Mouse (Mus musculus) limb, embryonic 15.5 days (tissue): ENCODE results near the gene Slc44a4. TPM values are rescaled to one million over a fixed set of nuclear protein-coding genes. Genes with fewer than 3 reads are reported as not detected.
"Not testable (repeated sequence)": the region's sequence is repeated elsewhere in the genome, so short reads cannot be mapped to it uniquely, and the experiment has no call there.

Source experiments
- ATAC-seq: fragments of 200-750 bp; cut with Nextera tagmentation; 2 replicates; pipeline ENCODE4 v1.8.0; 2017; ENCODE audit warnings: low read depth, moderate TSS enrichment; ENCODE audit not compliant: insufficient number of reproducible peaks, low FRiP score, low TSS enrichment
- H3K27ac ChIP-seq: fragments of 300-500 bp; sonication (generic); 2 replicates; pipeline ENCODE4 v1.5.1; 2015; ENCODE audit warnings: moderate library complexity, mild to moderate bottlenecking, inconsistent platforms
- H3K27me3 ChIP-seq: fragments of 300-500 bp; sonication (generic); 2 replicates; pipeline ENCODE4 v1.6.1; 2015; ENCODE audit warnings: inconsistent platforms
- H3K36me3 ChIP-seq: fragments of 300-500 bp; sonication (generic); 2 replicates; pipeline ENCODE4 v1.6.1; 2015; ENCODE audit warnings: inconsistent platforms
- H3K4me1 ChIP-seq: fragments of 300-500 bp; sonication (generic); 2 replicates; pipeline ENCODE4 v1.6.1; 2015; ENCODE audit warnings: inconsistent platforms
- H3K4me2 ChIP-seq: fragments of 300-500 bp; sonication (generic); 2 replicates; pipeline ENCODE4 v1.6.1; 2015; ENCODE audit warnings: mild to moderate bottlenecking, inconsistent platforms
- H3K4me3 ChIP-seq: fragments of 300-500 bp; sonication (generic); 2 replicates; pipeline ENCODE4 v1.5.1; 2015; ENCODE audit warnings: mild to moderate bottlenecking, inconsistent platforms
- H3K9ac ChIP-seq: fragments of 300-500 bp; sonication (generic); 2 replicates; pipeline ENCODE4 v1.6.1; 2015; ENCODE audit warnings: inconsistent platforms
- H3K9me3 ChIP-seq: fragments of 300-500 bp; sonication (generic); 2 replicates; pipeline ENCODE4 v1.6.1; 2016; ENCODE audit warnings: inconsistent platforms
- WGBS: fragments of 180-500 bp; shearing (Covaris S2); methylation state at CpG from one replicate; pipeline ENCODE4 v1.1.7; 2015; 5-methylcytosine and 5-hydroxymethylcytosine counted together
- polyA plus RNA-seq: library from polyadenylated mRNA; unstranded; fragments of >200 nt; fragmentation: Nextera tagmentation; extraction: Ambion mirVana; gene quantifications from 2 replicates; pipeline ENCODE4 v1.2.1, GENCODE M21; 2015

Slc44a4 gene
- polyA plus RNA-seq, 1 experiment from 2014 or later: 0.17 TPM

- H3K27ac ChIP-seq, H3K4me1 ChIP-seq, H3K9me3 ChIP-seq, ATAC-seq, H3K36me3 ChIP-seq, H3K9ac ChIP-seq, H3K4me3 ChIP-seq, H3K4me2 ChIP-seq: not testable (repeated sequence)
- WGBS: 37% methylated on average over 24 of the region's 40 CpGs
- peaks cover 19% of the 10 kb centered on the region for H3K27me3 ChIP-seq
Observed at GRCm38 (mm10) chr17:34957966-34958365, 43.7 kb downstream of the Slc44a4 start.

GRCm38 (mm10) chr17:34958734-34959129 is 44.5 kb downstream of the Slc44a4 start:
- WGBS: 0% methylated on average over 21 of the region's 47 CpGs
- not testable (repeated sequence) for ATAC-seq, H3K9me3 ChIP-seq, H3K27ac ChIP-seq, H3K36me3 ChIP-seq, H3K4me1 ChIP-seq, H3K9ac ChIP-seq
- peaks cover 19% of the 10 kb centered on the region for H3K27me3 ChIP-seq
- H3K4me3 ChIP-seq: peak overlapping the region; percentile 53
- H3K4me2 ChIP-seq: peak overlapping the region; percentile 57

GRCm38 (mm10) chr17:34959130-34959778 is 45.0 kb downstream of the Slc44a4 start, which contains the start of gene Hspa1b:
Hspa1b (minus strand) TSS chr17:34959238.
- WGBS: under 1% methylated on average over 32 of the region's 32 CpGs

GRCm38 (mm10) chr17:34959881-34960515 is 45.7 kb downstream of the Slc44a4 start:
- Histone ChIP-seq H3K27ac (peak overlapping the region; percentile 97), H3K9ac (peak overlapping the region; percentile 35; the same call in 1 of the 2 replicates), H3K4me1 (peaks cover 10% of the 10 kb centered on the region), H3K27me3 (peaks cover 13% of the 10 kb centered on the region), H3K4me3 (peak overlapping the region; percentile 53), H3K4me2 (peak overlapping the region; percentile 57), H3K9me3 (no peaks in the 10 kb centered on the region), H3K36me3 (no peaks in the 10 kb centered on the region)
- 12% methylated on average over 12 of the region's 12 CpGs for WGBS
- no peak for ATAC-seq

More at GRCm38 (mm10) chr17:34959130-34959778, 45.0 kb downstream of the Slc44a4 start, which contains the start of gene Hspa1b:
- H3K4me3 ChIP-seq: peak within 1 kb of the TSS; percentile 53
- peak within 1 kb of the TSS; percentile 35; the same call in 1 of the 2 replicates for H3K9ac ChIP-seq
- peaks cover 19% of the 10 kb centered on the region for H3K27me3 ChIP-seq
- peak; percentile 93 for ATAC-seq
- not testable (repeated sequence) for H3K36me3 ChIP-seq, H3K9me3 ChIP-seq, H3K4me1 ChIP-seq
- peak within 1 kb of the TSS; percentile 97 for H3K27ac ChIP-seq
- H3K4me2 ChIP-seq: peak within 1 kb of the TSS; percentile 57

- no peaks in the 10 kb centered on the region for H3K9me3 ChIP-seq
- no peak for ATAC-seq
- peak overlapping the region; percentile 97 for H3K27ac ChIP-seq
- peaks cover 15% of the 10 kb centered on the region for H3K4me1 ChIP-seq
- no peaks in the 10 kb centered on the region for H3K36me3 ChIP-seq
- H3K27me3 ChIP-seq: peaks cover 6% of the 10 kb centered on the region; the same call in 1 of the 2 replicates
- H3K4me2 ChIP-seq: no peak overlapping the region
- H3K9ac ChIP-seq: no peak overlapping the region
- no peak overlapping the region for H3K4me3 ChIP-seq
Observed at GRCm38 (mm10) chr17:34960702-34961493, 46.6 kb downstream of the Slc44a4 start.

- 20% methylated on average over 3 of the region's 3 CpGs for WGBS
- Histone ChIP-seq H3K36me3 (no peaks in the 10 kb centered on the region), H3K4me3 (no peak overlapping the region), H3K27me3 (no peaks in the 10 kb centered on the region; the same call in 1 of the 2 replicates), H3K4me2 (no peak overlapping the region), H3K9me3 (no peaks in the 10 kb centered on the region), H3K9ac (no peak overlapping the region), H3K4me1 (peaks cover 15% of the 10 kb centered on the region), H3K27ac (peak overlapping the region; percentile 8)
- ATAC-seq: no peak
Observed at GRCm38 (mm10) chr17:34962125-34962524, 47.9 kb downstream of the Slc44a4 start.

- peak overlapping the region; percentile 23; the same call in 1 of the 2 replicates for H3K27ac ChIP-seq
- 38% methylated on average over 1 of the region's 1 CpGs for WGBS
- H3K27me3 ChIP-seq: peaks cover 7% of the 10 kb centered on the region
Observed at GRCm38 (mm10) chr17:34962841-34963240, 48.6 kb downstream of the Slc44a4 start.

GRCm38 (mm10) chr17:34964640-34965049 is 50.4 kb downstream of the Slc44a4 start:
- H3K27ac ChIP-seq: peak overlapping the region; percentile 47
- H3K9me3 ChIP-seq: no peaks in the 10 kb centered on the region
- no peak overlapping the region for H3K4me3 ChIP-seq
- H3K27me3 ChIP-seq: peaks cover 23% of the 10 kb centered on the region
- 13% methylated on average over 1 of the region's 1 CpGs for WGBS
- no peaks in the 10 kb centered on the region for H3K36me3 ChIP-seq
- H3K4me2 ChIP-seq: no peak overlapping the region
- no peak overlapping the region for H3K9ac ChIP-seq
- peaks cover 15% of the 10 kb centered on the region for H3K4me1 ChIP-seq
- ATAC-seq: no peak

More at GRCm38 (mm10) chr17:34962841-34963240, 48.6 kb downstream of the Slc44a4 start:
- Histone ChIP-seq H3K36me3 (no peaks in the 10 kb centered on the region), H3K4me3 (no peak overlapping the region), H3K4me2 (no peak overlapping the region), H3K9ac (no peak overlapping the region), H3K9me3 (no peaks in the 10 kb centered on the region), H3K4me1 (peaks cover 15% of the 10 kb centered on the region)
- no peak for ATAC-seq

GRCm38 (mm10) chr17:34965627-34966026 is 51.4 kb downstream of the Slc44a4 start:
- no peak overlapping the region for H3K4me2 ChIP-seq
- whole genome bisulfite sequencing: 59% methylated on average over 5 of the region's 5 CpGs
- H3K9me3 ChIP-seq: no peaks in the 10 kb centered on the region
- H3K36me3 ChIP-seq: no peaks in the 10 kb centered on the region
- peaks cover 26% of the 10 kb centered on the region for H3K27me3 ChIP-seq
- peak overlapping the region; percentile 47; the same call in 1 of the 2 replicates for H3K27ac ChIP-seq
- no peak overlapping the region for H3K4me3 ChIP-seq
- H3K4me1 ChIP-seq: 0 out of 2 replicates have a peak, but pooled peaks cover 9% of the 10 kb centered on the region
- ATAC-seq: no peak
- no peak overlapping the region for H3K9ac ChIP-seq

- H3K4me1 ChIP-seq: peaks cover 10% of the 10 kb centered on the region
- H3K36me3 ChIP-seq, H3K4me2 ChIP-seq, H3K9ac ChIP-seq, H3K9me3 ChIP-seq, ATAC-seq, H3K4me3 ChIP-seq, H3K27ac ChIP-seq: not testable (repeated sequence)
- WGBS: 78% methylated on average over 9 of the region's 11 CpGs
- peaks cover 26% of the 10 kb centered on the region for H3K27me3 ChIP-seq
Observed at GRCm38 (mm10) chr17:34969822-34970221, 55.6 kb downstream of the Slc44a4 start, which contains the start of gene Gm20481. Gm20481 (plus strand) TSS chr17:34969912.

- not testable (repeated sequence) for H3K4me3 ChIP-seq, H3K27ac ChIP-seq, H3K36me3 ChIP-seq, H3K4me2 ChIP-seq, H3K4me1 ChIP-seq, ATAC-seq, H3K9me3 ChIP-seq, H3K9ac ChIP-seq
- H3K27me3 ChIP-seq: peaks cover 26% of the 10 kb centered on the region
- 36% methylated on average over 26 of the region's 37 CpGs for WGBS
Observed at GRCm38 (mm10) chr17:34970850-34971249, 56.6 kb downstream of the Slc44a4 start.
